Mouse (Mus musculus) midbrain, embryonic 10.5 days (tissue): ENCODE data around the gene Nr1d1. TPM values are rescaled to one million over a fixed set of nuclear protein-coding genes. Genes with fewer than 3 reads are reported as not detected.

Source experiments
- DNase-seq: peaks from one replicate; pipeline ENCODE4 v3.0.0-alpha.2; 2017; ENCODE audit warnings: low spot score
- H3K27ac ChIP-seq: fragments of 300-500 bp; sonication (generic); replicated peaks from 2 replicates; pipeline ENCODE4 v1.5.1; 2016; ENCODE audit warnings: mild to moderate bottlenecking
- H3K27me3 ChIP-seq: fragments of 300-500 bp; sonication (generic); 2 replicates; pipeline ENCODE4 v1.6.1; 2016; ENCODE audit warnings: low read depth, mild to moderate bottlenecking; ENCODE audit not compliant: poor library complexity, severe bottlenecking
- H3K36me3 ChIP-seq: fragments of 300-500 bp; sonication (generic); 2 replicates; pipeline ENCODE4 v1.6.1; 2016; ENCODE audit warnings: mild to moderate bottlenecking, moderate library complexity
- H3K4me1 ChIP-seq: fragments of 300-500 bp; sonication (generic); 2 replicates; pipeline ENCODE4 v1.6.1; 2016
- H3K4me3 ChIP-seq: fragments of 300-500 bp; sonication (generic); 2 replicates; pipeline ENCODE4 v1.5.1; 2016; ENCODE audit warnings: mild to moderate bottlenecking, moderate library complexity
- H3K9me3 ChIP-seq: fragments of 300-500 bp; sonication (generic); replicated peaks from 2 replicates; pipeline ENCODE4 v1.6.1; 2016; ENCODE audit warnings: mild to moderate bottlenecking
- WGBS: fragments of 180-500 bp; shearing (Covaris S2); methylation state at CpG from one replicate; pipeline ENCODE4 v1.1.7; 2016; 5-methylcytosine and 5-hydroxymethylcytosine counted together
- polyA plus RNA-seq: library from polyadenylated mRNA; unstranded; fragments of >200 nt; fragmentation: Nextera tagmentation; extraction: Ambion mirVana; gene quantifications from 2 replicates; pipeline ENCODE4 v1.2.1, GENCODE M21; 2016

Gene Nr1d1
- polyA plus RNA-seq, 1 experiment from 2014 or later = 1.4 TPM

GRCm38 (mm10) chr11:98751221-98751782, 23.8 kb downstream of the Nr1d1 start:
- Histone ChIP-seq H3K27me3 (no peaks in the 10 kb centered on the region; the same call in 1 of the 2 replicates), H3K9me3 (no peaks in the 10 kb centered on the region), H3K4me3 (peak overlapping the region; percentile 26; the same call in 1 of the 2 replicates), H3K4me1 (peaks cover 93% of the 10 kb centered on the region), H3K36me3 (peaks cover 14% of the 10 kb centered on the region; the same call in 1 of the 2 replicates), H3K27ac (peak overlapping the region; percentile 85)
- 49% methylated on average over 6 of the region's 6 CpGs for WGBS
- DNase-seq = no peak

GRCm38 (mm10) chr11:98750351-98751201, 24.6 kb downstream of the Nr1d1 start:
- peaks cover 93% of the 10 kb centered on the region for H3K4me1 ChIP-seq
- no peaks in the 10 kb centered on the region for H3K9me3 ChIP-seq
- no peak for DNase-seq
- WGBS = 40% methylated on average over 17 of the region's 17 CpGs
- H3K27ac ChIP-seq = peak overlapping the region; percentile 85
- H3K36me3 ChIP-seq = peaks cover 10% of the 10 kb centered on the region; the same call in 1 of the 2 replicates
- H3K4me3 ChIP-seq = peak overlapping the region; percentile 26; the same call in 1 of the 2 replicates
- peaks cover 7% of the 10 kb centered on the region; the same call in 1 of the 2 replicates for H3K27me3 ChIP-seq

- peaks cover 7% of the 10 kb centered on the region; the same call in 1 of the 2 replicates for H3K27me3 ChIP-seq
- H3K4me3 ChIP-seq = peak overlapping the region; percentile 36
- no peaks in the 10 kb centered on the region for H3K9me3 ChIP-seq
- DNase-seq = no peak
- peaks cover 97% of the 10 kb centered on the region for H3K4me1 ChIP-seq
- H3K27ac ChIP-seq = peak overlapping the region; percentile 85
- 52% methylated on average over 5 of the region's 5 CpGs for WGBS
- H3K36me3 ChIP-seq = peaks cover 10% of the 10 kb centered on the region; the same call in 1 of the 2 replicates
These were observed 25.4 kb downstream of the Nr1d1 start for GRCm38 (mm10) chr11:98749716-98750115.

- Histone ChIP-seq H3K27me3 (peaks cover 7% of the 10 kb centered on the region; the same call in 1 of the 2 replicates), H3K4me3 (peak overlapping the region; percentile 36; the same call in 1 of the 2 replicates), H3K9me3 (no peaks in the 10 kb centered on the region), H3K36me3 (peaks cover 7% of the 10 kb centered on the region; the same call in 1 of the 2 replicates), H3K4me1 (peaks cover 98% of the 10 kb centered on the region), H3K27ac (peak overlapping the region; percentile 85)
- DNase-seq = no peak
- 26% methylated on average over 15 of the region's 15 CpGs for WGBS
These were observed 26.4 kb downstream of the Nr1d1 start for GRCm38 (mm10) chr11:98748506-98749416.

- DNase-seq = no peak
- H3K4me3 ChIP-seq = peak overlapping the region; percentile 36
These were observed 27.2 kb downstream of the Nr1d1 start for GRCm38 (mm10) chr11:98747804-98748505.

GRCm38 (mm10) chr11:98746855-98747693, 28.1 kb downstream of the Nr1d1 start:
- Histone ChIP-seq H3K36me3 (no peaks in the 10 kb centered on the region), H3K9me3 (no peaks in the 10 kb centered on the region), H3K4me3 (peak overlapping the region; percentile 36), H3K4me1 (peaks cover 100% of the 10 kb centered on the region), H3K27ac (peak overlapping the region; percentile 85), H3K27me3 (peaks cover 7% of the 10 kb centered on the region; the same call in 1 of the 2 replicates)
- peak; percentile 69 for DNase-seq
- 13% methylated on average over 19 of the region's 19 CpGs for WGBS

More at GRCm38 (mm10) chr11:98747804-98748505, 27.2 kb downstream of the Nr1d1 start:
- Histone ChIP-seq H3K27ac (peak overlapping the region; percentile 85), H3K9me3 (no peaks in the 10 kb centered on the region), H3K36me3 (no peaks in the 10 kb centered on the region), H3K4me1 (peaks cover 99% of the 10 kb centered on the region), H3K27me3 (peaks cover 7% of the 10 kb centered on the region; the same call in 1 of the 2 replicates)
- WGBS = 22% methylated on average over 6 of the region's 6 CpGs

GRCm38 (mm10) chr11:98745932-98746853, 28.9 kb downstream of the Nr1d1 start:
- H3K9me3 ChIP-seq = no peaks in the 10 kb centered on the region
- H3K4me3 ChIP-seq = peak overlapping the region; percentile 36; the same call in 1 of the 2 replicates
- no peaks in the 10 kb centered on the region for H3K36me3 ChIP-seq
- H3K27ac ChIP-seq = peak overlapping the region; percentile 85
- peaks cover 7% of the 10 kb centered on the region; the same call in 1 of the 2 replicates for H3K27me3 ChIP-seq
- peaks cover 98% of the 10 kb centered on the region for H3K4me1 ChIP-seq
- DNase-seq = no peak
- 60% methylated on average over 12 of the region's 12 CpGs for WGBS

GRCm38 (mm10) chr11:98744456-98745019, 30.6 kb downstream of the Nr1d1 start:
- no peaks in the 10 kb centered on the region for H3K9me3 ChIP-seq
- no peaks in the 10 kb centered on the region for H3K36me3 ChIP-seq
- H3K4me3 ChIP-seq = peak overlapping the region; percentile 83
- peaks cover 98% of the 10 kb centered on the region for H3K4me1 ChIP-seq
- peak overlapping the region; percentile 98 for H3K27ac ChIP-seq
- H3K27me3 ChIP-seq = peaks cover 7% of the 10 kb centered on the region; the same call in 1 of the 2 replicates
- 36% methylated on average over 7 of the region's 7 CpGs for WGBS
- no peak for DNase-seq

- Histone ChIP-seq H3K9me3 (no peaks in the 10 kb centered on the region), H3K4me3 (peak overlapping the region; percentile 83), H3K27me3 (peaks cover 7% of the 10 kb centered on the region; the same call in 1 of the 2 replicates), H3K4me1 (peaks cover 97% of the 10 kb centered on the region), H3K27ac (peak overlapping the region; percentile 98), H3K36me3 (no peaks in the 10 kb centered on the region)
- peak; percentile 80 for DNase-seq
- 12% methylated on average over 9 of the region's 9 CpGs for WGBS
These were observed 31.3 kb downstream of the Nr1d1 start for GRCm38 (mm10) chr11:98743655-98744345.
